Mouse (Mus musculus) small intestine, adult 2 months (tissue): ENCODE measurements around the gene Pdxp.

Source experiments
- CTCF ChIP-seq: fragments of 200-500 bp; IDR thresholded peaks from 2 replicates; pipeline ENCODE4 v1.5.1; 2012; ENCODE audit warnings: low read depth, mild to moderate bottlenecking, control low read depth, inconsistent platforms, low read length, moderate library complexity, mixed read lengths; ENCODE audit not compliant: insufficient replicate concordance, insufficient read length; ENCODE audit errors: extremely low read depth
- POLR2A ChIP-seq: fragments of 200-500 bp; IDR thresholded peaks from 2 replicates; pipeline ENCODE4 v1.6.1; 2012; ENCODE audit warnings: low read depth, mild to moderate bottlenecking, control low read depth, inconsistent platforms, low read length, moderate library complexity

DNA sequence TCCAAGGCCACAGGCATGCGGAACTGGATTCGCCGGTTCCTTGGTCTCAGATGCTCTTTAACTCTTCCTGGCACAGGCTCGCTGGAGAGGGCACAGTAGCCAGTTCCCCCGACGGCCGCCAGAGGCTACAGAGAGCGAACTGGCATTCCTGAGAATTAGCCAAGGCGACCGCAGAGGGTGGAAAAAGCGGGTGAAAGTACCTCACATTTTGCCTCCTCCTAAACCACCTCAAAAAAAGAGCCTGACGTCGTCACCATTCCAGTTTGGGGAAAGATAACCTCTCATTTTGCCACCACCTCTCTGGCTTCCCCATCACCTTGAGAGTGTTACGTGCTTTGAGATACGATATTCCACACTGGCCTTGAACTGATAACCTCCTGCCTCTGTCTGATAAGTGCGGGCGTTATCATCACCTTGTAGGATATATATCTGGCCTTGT is 37.4 kb upstream of the Pdxp start:
- TF ChIP-seq POLR2A (peak; percentile 19; the same call in 1 of the 2 replicates), CTCF (peak; percentile 79; the same call in 1 of the 2 replicates)
